Mouse (Mus musculus) erythroblast, embryonic 14.5 days (primary cell): Measurements from ENCODE around the gene Fam89b.
"Not testable (repeated sequence)": the region's sequence is repeated elsewhere in the genome, so short reads cannot be mapped to it uniquely, and the experiment has no call there.

Experiments used
- GATA1 ChIP-seq: IDR thresholded peaks from 2 replicates; pipeline ENCODE4 v1.6.1; 2012; ENCODE audit warnings: low read length, inconsistent platforms, mixed read lengths
- TAL1 ChIP-seq: IDR thresholded peaks from 3 replicates; pipeline ENCODE4 v1.6.1; 2012; ENCODE audit warnings: low read length, inconsistent platforms, mixed read lengths

DNA sequence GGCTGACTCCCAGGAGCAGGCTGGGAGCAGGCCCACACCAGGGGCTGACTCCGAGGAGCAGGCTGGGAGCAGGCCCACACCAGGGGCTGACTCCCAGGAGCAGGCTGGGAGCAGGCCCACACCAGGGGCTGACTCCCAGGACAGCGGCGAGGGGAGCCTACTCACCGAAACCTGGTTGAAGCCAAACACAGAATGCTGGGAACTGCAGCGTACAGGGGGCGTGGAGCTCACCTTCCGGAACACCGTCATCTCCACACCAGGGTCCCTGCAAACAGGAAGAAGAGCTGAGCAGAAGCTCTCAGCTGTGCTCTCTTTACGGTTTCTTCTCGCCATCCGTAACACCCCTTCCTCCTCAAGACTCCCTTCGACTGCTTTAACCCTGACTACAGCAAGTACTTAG, 42.5 kb downstream of the Fam89b start:
- TF ChIP-seq GATA1, TAL1: not testable (repeated sequence)
